Mouse (Mus musculus) left cerebral cortex, adult 8-10 months (tissue): ENCODE measurements around the gene C1ql1. TPM values are rescaled to one million over a fixed set of nuclear protein-coding genes. Genes with fewer than 3 reads are reported as not detected.

Experiments
- DNase-seq, 2 experiments: peaks; one replicate each; pipeline ENCODE4 v3.0.0; 2022; ENCODE audit warnings: low spot score in 2 of 2
- total RNA-seq, 4 experiments: library from RNA; stranded (reverse); gene quantifications; 2 replicates each; pipeline ENCODE4 v1.2.4; 2022

The C1ql1 gene
- total RNA-seq, 4 experiments from 2014 or later, result 12.9 to 18.8 (median 15.5) TPM

DNA sequence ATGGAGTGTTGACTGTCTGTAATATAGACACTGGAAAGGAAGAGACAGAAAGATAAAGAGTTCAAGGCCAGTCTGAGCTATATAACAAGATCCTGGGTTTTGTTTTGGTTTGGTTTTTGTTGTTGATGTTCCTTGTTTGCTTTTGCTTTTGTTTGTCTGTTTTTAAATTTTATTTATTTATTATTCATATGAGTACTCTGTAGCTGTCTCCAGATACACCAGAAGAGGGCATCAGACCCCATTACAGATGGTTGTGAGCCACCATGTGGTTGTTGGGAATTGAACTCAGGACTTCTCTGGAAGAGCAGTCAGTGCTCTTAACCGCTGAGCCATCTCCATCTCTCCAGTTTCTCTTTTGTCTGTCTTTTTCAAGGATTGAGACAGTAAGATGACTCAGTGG, 12.4 kb upstream of the C1ql1 start:
- DNase-seq, result no peak

GRCm38 (mm10) chr11:102958431-102958830, 11.9 kb upstream of the C1ql1 start:
- DNase-seq, result no peak

DNA sequence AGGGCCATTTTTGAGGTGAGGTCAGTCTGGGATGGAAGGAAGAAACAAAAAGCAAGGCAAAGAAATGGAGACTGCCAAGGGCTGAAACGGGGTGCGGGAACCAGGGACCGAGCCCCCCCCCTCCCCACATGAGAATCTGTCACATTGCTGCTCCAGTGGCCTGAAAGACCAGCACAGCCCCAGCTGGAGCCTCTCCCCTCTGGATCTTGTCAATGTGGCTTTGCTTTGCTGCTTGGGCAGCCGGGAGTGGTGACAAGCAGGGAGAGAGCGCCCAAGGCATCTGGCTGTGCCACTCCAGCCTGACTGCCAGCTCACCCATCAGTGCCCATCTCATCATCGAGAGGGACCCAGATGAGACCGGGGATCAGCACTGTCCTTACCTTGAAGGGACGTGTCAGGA, 11.2 kb upstream of the C1ql1 start:
- no peak for DNase-seq

DNA sequence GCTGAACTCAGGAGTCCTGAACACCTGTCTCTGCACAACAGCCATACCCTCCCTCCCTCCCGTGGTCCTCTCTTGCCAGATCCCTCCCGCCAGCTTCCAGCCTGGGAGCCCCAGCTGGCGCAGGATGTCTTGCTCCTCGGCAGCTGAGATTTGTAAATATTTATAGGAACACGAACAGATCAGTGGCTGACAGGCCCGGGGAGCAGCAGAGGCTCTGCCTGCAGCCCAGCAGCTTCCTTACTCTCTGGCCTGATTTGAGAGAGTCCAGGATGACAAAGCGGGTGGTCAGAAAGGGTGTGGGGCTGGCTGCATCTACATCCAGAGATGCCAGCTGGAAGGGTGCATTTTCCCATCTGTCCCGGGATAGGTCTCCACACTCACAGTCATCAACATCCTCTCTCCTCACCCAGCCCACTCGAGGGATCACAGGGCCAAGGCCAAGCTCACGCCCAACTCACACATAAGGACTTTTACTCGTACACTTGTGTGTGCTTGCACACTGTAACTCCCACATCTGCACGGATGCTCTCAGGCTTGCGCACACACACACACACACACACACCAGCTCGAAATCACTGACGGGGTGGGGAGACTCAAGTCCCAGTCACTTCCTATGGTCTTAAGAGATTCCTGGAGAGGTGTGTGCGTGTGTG, 10.6 kb upstream of the C1ql1 start:
- DNase-seq, result no peak

DNA sequence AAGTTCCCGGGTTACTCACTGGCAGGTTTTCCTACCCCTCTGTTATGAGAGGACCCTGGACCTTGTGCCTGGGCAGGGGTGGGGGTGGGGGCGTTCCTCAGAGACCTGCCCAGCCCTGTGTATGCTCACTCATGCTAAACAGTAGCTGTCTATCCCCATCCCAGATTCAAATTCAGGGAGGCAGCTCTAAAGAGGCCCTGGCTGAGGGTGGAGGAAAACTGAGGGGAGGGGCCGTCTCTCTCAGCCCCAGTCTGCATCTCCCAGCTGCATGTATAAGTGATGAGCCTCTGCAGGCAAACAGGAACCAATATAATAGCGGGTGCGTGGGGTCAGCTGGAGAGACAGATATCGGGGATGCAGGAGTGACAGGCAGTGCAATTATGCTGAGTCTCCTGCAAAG, 6.4 kb upstream of the C1ql1 start:
- DNase-seq, result no peak

DNA sequence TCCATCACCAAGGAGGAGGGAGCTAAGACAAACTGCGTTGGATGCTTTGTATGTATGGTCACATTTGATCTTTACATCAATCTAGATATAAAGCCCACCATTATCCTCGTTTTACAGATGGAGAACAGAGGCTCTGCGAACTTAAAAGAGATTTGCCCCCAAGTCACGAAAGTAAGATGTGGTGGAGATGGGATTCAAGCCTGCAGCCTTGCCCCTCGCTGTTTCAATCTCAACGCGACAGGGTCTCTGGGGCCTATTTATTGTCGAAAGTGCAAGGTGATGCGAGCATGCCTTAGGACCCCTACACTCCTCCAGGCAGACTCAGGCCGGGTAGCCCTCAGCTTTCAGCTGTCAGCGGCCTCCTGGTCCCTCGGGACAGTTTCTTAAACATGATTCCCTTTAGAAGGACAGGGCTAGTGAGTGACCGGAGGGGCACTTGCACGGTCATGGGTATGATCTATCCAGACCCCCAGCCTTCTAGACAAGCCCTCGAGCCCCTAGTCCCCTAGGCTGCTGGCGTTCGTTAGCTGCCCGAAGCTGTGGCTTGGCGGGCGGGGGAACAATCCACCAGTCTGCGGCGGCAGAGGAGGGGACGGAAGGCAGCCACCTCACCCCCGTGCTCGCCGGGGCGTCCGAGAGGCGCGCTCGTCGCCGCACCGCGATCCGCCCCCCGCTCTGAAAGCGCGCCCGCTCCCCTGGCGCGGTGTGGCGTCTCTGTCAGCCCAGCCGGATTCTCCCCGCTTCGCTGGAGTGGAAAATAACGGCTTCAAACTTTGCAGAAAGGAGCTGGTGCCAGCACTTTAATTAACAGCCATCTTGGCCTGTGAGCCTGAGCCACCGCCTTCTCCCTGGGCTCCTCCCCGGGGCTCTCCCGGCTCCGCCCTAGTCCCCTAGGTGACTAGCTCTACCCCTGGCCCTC, 1.8 kb upstream of the C1ql1 start:
- DNase-seq, result no peak

DNA sequence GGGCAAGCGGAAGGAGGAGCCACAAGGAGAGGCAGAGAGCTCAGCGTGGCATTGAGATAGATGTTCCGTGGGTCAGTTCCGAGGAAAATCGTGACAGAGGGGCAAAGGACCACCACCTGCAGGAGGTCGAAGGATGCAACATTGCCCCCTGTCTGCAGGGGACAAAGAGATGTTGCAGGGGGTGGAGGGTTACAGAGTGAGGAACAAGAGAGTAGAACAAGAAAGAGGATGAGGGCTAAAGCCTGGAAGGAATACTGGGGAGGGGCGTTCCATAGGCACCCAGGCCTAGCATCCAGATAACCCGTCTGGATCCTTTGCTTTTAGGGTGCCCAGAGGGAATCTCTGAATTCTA, 480 bp upstream of the C1ql1 start:
- DNase-seq, result no peak

GRCm38 (mm10) chr11:102945306-102946264, 903 bp downstream of the C1ql1 start:
- no peak for DNase-seq

GRCm38 (mm10) chr11:102941236-102941635, 5.3 kb downstream of the C1ql1 start:
- DNase-seq, result no peak

DNA sequence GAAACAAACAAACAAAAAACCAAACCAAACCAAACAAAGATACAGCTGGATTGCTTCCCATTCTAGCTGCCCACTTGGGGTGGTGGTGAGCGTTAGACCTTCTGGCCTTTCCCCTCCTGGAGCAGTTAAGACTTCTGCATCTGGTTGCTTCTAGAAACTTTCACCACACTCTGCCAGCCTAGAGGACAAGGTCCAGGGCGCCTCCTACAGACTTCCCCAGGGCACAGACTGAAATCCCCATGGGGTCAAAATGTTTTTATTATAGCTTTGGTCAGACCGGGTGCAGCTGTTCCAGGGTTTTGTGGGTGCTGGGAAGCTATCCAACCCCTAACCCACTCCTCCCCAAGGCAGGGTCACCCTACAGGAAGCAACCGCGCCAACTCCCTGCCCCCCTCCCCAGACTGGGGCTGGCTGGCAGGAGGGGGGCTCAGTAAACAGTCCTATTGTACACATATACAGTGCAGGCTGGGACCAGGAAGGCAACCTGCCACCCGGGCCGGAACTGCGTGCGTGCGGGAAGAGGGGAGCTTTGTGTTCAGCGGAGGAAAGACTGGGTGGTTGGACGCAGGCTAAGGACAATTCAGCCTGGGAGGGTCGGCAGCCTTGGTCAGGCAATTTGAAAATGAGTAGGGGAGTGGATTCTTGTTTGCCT, 7.3 kb downstream of the C1ql1 start:
- no peak for DNase-seq

- no peak for DNase-seq
Observed at GRCm38 (mm10) chr11:102937529-102938182, 8.8 kb downstream of the C1ql1 start.

DNA sequence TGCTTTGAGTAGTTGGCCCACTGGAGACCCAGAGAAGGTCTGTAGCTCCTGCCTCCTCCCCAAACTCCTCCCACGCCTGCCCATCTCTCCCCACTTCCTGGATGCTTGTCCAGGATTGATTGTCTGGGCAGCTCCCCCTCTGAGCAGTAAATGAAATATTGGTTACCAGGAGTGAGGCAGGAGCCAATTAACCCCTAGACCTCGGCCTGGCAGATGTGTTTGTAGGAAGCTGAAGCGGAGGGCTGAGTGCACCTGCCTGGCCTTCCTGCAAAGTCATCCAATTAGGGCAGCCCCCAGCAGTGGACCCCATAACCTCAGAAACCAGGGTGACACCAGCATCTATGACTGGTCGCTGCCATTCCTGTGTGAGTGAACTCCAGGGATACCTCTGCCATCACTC, 10.2 kb downstream of the C1ql1 start:
- no peak for DNase-seq

DNA sequence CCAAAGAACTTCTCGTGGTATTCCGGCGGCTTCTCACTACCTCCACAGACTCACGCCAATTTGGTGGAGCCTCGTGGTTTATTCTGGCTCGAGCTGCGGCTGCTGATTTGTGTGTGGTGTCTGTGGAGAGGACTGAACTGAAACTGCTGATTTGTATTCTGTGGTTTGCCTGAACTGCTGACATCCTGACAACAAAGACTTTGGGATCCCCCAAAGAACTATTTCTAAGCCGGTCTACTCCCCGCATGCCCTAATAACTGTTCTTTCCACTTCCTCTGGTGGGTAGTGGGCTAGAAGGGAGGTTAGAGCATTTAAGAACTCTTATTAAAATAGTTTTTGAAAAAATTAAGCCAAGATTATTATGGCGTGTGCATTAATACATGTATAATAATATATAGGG, 15.8 kb downstream of the C1ql1 start:
- no peak for DNase-seq

DNA sequence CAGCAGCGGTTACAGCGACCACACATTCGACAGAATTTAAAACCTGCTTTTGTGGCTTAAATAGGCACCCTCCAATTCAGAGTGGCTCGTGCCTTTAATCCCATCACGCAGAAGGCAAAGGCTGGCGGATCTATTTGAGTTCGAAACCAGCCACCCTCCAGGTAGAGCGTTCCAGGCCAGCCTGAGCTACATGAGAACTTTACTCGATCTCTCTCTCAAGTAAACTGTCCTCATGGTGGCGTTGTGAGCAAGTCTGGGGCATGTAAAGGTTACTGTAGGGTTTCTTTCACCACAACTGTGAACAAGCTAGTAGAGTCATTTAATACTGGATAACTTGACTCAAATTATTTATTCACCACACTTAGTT, 21.2 kb downstream of the C1ql1 start:
- DNase-seq, result no peak

DNA sequence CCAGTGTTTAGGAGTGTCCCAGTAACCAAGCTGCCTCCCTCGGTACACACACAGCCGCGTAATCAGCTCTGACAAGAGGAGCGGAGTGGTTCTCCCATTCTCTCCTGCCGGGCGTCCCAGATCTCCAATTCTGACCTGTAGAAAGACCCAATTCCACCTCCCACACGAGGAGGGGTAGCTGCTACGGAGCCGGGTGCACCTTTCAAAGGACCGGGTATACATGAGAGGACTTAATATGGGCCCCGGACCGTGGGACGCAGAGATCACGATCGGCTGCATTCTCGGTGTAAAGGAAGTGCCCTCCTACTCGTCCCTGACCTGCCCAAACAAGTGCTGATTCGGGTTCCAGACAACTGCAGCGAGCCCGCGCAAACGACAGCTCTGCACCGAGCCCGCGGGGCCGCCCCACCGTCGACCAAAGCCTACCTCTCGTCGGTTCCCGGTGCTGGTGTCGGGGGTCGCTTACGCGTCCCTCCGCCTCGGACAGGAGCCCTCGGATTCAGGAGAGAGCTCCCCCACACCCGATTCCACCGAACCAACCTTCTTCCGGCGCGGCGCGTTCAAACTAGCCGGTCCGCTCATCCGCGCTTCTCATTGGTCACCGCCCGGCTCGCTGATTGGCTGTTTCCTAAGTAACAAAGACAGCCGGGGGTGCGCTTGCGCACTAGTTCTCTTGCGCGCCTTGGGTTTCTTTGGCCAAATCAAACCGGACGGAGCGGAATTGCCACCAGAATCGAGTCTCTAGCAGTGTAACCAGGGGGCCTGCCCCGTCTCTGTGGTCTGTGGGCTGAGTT, 21.7 kb downstream of the C1ql1 start, which contains the start of gene Kif18b:
Gene Kif18b, minus strand, starts transcription at position 568 of the 794 bp plus-strand sequence.
- peak; percentile 81 to 92 for DNase-seq

GRCm38 (mm10) chr11:102921491-102921890, 25.0 kb downstream of the C1ql1 start:
- no peak for DNase-seq

- no peak for DNase-seq
Observed at GRCm38 (mm10) chr11:102918077-102918476, 28.4 kb downstream of the C1ql1 start.

DNA sequence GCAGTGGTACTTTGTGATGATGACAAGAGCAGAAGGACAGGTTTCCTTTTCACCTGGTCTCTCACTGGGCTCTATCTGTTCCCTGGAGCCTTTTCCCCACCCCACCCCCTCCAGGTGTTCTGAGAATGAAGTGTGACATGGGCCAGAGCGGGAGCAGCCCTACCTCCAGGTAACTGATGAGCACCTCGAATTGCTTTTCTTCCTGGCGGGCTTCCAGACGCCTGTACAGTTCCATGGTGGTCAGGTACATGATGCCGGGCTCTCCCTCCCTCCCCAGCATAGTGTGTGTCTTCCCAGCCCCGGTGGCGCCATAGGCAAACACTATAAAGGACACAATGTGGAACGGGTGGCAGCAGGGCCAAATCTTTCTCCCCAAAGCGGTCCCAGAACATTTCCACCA, 31.1 kb downstream of the C1ql1 start:
- DNase-seq, result no peak

GRCm38 (mm10) chr11:102911376-102911775, 35.1 kb downstream of the C1ql1 start:
- no peak for DNase-seq

GRCm38 (mm10) chr11:102903654-102904053, 42.8 kb downstream of the C1ql1 start:
- DNase-seq, result no peak
